Mouse (Mus musculus): ENCODE measurements around the gene Ddc. TPM values are rescaled to one million over a fixed set of nuclear protein-coding genes. Genes with fewer than 3 reads are reported as not detected.

Ddc gene
- 11.3 and 15.6 TPM in 2 replicates for polyA plus RNA-seq (2012; rRNA removed)

GRCm38 (mm10) chr11:11897645-11898357, at the start of gene Ddc:
TSS of gene Ddc (minus strand) at chr11:11898144.

GRCm38 (mm10) chr11:11808820-11809403, 89.0 kb downstream of the Ddc start, which contains the start of gene Fignl1:
TSS of gene Fignl1 (minus strand) at chr11:11808962.

Other genes starting within 250 kb of the Ddc start
- gene Ikzf1, start 213.1 kb downstream of the Ddc start, polyA plus RNA-seq (2012; rRNA removed), result 3.4 and 4.3 TPM in 2 replicates
- gene Fignl1, start 89.2 kb downstream of the Ddc start, polyA plus RNA-seq (2012; rRNA removed), result 10.7 and 12.3 TPM in 2 replicates
- 149 and 236 TPM in 2 replicates for gene Grb10, start 140.5 kb upstream of the Ddc start, polyA plus RNA-seq (2012; rRNA removed)